Mouse (Mus musculus) kidney, postnatal 4 days (tissue): Measurements from ENCODE around the gene Itch.
"Not testable (repeated sequence)": the region's sequence is repeated elsewhere in the genome, so short reads cannot be mapped to it uniquely, and the experiment has no call there.

ENCODE experiments used
- DNase-seq, 2 experiments: peaks; one replicate each; pipeline ENCODE4 v3.0.0; 2021; ENCODE audit warnings: mixed read lengths in 2 of 2

Gene Itch

DNA sequence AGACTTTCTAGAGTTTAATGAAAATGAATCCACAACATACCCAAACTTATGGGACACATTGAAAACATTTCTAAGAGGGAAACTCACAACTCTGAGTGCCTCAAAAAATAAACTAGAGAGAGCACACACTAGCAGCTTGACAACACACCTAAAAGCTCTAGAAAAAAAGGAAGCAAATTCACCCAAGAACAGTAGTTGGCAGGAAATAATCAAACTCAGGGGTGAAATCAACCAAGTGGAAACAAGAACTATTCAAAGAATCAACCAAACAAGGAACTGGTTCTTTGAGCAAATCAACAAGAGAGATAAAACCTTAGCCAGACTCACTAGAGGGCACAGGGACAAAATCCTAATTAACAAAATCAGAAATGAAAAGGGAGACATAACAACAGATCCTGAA, 16.0 kb downstream of the Itch start:
- DNase-seq = not testable (repeated sequence)

DNA sequence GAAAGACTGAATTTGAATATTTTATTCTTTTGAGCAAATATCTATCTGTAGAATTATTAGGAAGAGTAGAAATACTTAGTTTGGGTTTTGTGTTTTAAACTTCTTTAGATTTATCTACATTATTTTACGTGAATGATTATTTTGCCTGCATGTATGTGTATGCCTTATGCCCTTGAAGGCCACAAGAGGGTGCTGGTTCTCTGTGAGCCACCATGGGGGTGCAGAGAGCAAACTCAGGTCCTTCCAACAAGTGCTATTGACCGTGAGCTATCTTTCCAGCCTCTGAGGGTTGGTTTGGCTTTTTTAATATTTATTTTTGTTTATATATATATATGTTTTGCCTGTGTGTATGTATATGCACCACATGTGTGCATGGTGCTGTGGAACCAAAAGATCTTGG, 74.1 kb downstream of the Itch start:
- DNase-seq = peak; percentile 30 to 31

DNA sequence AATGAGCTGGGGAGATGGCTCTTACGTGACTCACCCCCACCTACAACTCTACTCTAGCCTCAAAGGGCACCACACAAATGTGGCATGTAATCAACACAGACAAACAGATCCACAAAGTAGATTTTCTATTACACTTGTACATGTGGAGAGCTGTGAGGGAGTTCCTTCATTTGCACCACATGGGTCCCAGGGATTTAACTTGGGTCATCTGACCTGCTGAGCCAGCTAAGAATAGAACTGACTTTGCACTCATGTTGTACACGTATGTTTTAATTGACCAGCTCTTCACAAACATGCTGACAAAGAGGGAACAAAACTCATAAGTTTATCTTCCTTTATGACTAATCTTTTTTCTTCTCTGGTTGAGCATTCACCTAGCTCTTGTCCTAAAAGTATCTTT, 89.8 kb downstream of the Itch start:
- no peak for DNase-seq

DNA sequence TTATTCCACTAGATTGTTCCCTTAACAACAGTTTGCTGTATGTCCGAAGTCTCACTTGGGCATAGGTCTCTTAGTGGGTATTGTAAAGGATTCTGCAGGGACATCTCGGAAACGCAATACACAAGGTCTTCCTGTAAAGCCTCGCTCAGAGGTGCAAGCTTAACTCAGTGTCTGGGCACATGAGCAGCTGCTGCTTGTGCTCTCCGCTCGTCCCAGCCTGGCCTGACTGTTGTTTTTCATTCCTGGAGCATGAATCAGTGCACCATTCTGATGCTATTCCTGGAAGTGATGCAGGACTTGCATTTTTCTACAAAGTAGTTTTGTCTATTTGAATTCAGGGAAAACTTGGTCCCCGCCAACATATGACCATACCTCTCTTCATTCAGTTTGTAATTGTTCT, 91.4 kb downstream of the Itch start:
- no peak for DNase-seq

DNA sequence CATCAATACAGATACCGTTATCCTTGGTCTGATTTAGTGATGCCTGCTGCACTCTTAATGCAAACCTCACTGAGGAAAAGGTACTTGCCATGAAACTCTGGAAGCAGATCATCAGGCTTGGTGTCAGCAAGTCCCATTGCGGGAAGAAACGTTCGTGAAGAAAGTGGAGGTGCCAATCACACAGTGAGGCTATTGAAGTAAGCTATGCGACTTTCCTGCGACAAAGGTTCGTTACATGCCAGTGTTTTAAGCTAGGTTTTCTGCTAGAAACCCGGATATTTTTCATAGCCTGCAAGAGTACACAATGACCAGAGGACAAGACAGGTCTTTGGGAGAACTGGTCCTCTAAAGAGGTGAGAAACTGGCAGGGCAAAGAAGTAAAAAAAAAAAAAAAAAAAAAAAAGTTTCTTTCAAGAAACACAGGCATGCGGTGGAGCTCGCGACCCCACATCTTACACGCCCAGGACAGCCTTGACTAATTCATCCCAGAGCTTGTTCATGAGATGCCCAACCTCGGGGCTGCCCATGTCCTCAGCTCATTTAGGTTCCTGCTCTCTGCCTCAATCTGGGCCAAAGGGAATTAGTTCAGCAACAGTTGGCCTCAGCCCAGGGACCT, 102.5 kb downstream of the Itch start:
- DNase-seq = no peak

DNA sequence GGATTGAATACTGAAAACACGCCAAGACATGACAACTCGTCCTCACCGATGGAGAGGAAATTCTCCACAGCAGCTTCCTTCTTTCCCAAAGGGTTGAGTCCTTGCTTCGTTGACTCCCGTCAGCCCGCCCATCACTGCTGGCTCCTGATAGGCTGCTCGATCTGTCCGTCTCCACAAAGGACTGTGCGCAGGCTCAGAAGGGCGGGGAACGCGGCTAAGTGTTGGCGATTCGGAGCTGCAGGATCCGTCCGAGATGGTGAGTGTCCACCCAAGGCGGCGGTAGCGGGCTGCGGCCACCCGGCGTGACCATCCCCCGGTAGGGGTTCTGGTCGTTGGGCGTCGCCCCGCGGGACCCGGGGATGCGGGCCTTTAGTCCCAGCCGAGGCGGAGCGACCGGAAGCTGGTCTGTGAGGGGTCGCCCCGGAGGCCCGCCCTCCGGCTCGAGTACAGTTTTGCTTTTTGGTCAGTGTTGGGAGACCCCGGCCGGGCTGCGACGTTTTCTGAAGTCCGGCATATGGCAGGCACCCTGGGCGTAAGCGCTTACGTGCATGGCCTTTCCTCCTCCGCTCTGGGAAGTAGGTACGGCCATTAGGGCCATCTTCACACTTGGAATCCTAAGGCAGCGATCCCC, 103.2 kb downstream of the Itch start, which contains the start of gene Dynlrb1:
Dynlrb1 (plus strand) TSS at position 172 of the 631 bp plus-strand sequence.
- peak; percentile 100 for DNase-seq

DNA sequence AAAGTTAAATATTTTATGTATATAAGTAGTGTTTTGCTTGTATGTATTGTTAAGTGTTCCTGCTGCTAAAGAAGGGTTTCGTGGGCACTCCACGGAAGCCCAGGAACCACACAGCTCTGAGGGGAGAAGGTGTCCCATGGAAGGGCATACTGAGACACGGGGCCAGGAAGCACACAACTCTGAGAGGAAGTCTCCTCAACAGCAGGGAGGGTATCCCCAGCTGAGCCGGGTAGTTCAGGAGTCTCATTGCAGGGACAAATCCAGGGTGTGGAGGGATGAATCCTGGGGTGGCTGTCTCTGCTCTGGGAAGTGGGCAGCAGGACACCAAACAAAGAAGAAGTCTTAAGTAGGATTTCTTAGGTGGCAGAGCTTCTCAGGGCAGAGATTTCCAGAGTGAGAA, 104.0 kb downstream of the Itch start:
- peak in 1 of 2 experiments; percentile 16 for DNase-seq

DNA sequence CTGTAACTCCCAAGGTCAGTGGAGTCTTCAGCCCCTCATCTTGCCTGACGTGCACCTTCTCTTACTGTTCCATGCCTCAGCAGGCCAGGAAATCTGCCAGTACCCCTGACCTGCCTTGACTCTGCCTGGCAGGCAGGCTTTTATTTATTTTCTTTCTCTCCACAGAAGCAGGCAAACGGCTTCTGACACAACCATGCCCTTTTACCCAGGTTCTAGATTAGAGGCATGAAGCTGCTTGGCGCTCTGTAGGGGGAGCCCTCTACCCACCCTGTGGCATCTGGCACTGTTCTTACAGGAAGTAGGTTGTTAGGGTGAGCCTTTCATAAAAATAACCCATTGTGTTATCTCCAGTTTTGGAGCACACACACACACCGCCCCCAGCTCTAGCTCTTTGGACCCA, 107.6 kb downstream of the Itch start:
- peak in 1 of 2 experiments; percentile 35 for DNase-seq

DNA sequence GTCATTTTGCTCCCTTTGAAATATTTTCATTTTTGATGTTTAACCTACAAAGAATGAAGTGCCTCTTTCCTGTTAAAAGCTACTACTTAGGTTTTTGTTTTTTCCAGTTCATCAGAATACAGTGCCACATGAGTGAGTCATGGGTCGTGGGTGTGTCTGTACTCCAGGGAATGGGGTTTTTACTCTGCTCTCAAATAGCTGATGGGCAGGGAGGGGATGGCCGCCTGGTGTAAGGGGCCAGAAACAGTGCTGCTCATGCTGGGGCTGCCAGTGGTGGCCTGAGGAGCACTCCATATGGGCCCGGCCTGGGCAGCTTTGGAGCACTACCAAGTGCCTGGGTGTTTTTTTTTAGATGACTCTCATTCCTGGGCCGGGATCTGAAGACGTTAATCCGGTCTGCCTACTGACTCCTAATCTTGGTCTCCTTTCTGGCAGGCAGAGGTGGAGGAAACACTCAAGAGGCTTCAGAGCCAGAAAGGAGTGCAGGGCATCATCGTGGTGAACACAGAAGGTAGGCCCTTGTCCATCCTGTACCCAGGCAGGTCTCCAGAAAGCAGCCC, 109.1 kb downstream of the Itch start:
- DNase-seq = no peak

DNA sequence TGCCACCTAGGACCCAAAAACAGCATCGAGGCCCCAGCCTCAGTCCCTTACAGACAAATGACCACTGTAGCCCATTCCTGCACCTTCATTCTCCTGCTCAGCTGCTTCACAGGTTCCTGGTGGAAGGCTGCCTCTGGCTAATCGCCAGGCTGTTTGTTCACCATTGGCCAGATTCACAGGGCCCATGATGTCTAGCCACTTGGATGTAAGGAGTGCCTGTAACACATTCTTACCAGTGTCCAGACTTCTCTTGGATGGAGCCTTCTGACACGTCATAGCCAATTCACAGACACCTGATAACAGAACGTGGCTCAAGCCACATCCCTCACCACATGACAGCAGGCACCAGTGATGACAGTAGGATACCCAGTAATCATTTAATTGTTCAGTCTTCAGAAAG, 112.9 kb downstream of the Itch start:
- DNase-seq = no peak

DNA sequence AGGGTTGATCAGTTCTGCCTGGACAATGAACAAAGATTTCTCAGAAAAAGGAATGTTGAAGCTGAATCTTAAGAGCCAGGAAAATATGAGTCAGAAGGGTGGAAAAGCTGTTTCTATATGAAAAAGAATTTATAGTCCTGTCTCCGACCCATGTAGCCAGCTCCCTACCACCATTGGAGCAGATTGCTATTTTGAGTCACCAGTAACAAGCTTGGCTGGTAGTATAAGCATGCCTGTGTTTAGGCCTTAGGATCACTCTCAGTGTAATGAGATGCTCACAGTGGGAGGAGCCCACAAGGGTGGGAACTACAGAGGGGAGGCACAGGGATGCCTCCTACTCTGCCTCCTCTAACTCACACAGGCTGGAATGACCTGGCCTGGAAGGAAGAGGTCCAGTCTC, 114.9 kb downstream of the Itch start:
- DNase-seq = no peak

DNA sequence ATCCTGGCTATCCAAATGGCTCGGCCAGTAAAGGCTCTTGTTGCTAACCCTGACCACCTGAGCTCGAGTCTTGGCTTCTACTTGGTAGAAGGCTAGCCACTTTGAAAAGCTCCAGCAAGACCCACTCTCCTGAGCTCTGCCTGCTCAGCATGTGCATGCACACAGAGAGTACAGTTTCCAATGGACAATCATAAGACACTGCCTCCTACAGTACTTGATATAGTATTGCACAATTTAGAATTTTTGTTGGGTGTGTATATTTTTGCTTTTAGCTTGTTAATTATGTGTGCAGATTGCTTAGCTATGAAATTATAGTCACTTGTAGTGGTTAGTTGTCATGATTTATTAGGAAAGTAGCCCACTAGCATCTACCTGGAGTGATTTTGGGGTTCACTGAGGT, 115.4 kb downstream of the Itch start:
- DNase-seq = no peak

DNA sequence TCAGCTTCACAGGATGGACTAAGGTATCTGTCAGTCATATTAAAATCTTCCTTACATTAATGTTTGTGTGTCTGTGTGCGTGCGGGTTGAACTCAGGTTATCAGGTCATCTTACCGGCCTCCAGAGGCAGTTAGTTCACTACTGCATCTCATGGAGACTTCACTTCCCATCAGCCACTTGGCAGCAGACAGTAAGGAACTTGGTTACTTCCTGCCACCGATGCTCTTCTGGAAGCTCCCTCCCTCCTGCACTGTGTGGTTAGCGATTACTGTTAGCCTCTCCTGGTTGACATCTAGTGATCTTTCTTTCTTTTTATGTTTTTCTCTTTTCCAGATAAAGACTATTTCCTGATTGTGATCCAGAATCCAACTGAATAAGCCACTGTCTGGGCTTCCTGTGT, 116.3 kb downstream of the Itch start:
- no peak for DNase-seq

DNA sequence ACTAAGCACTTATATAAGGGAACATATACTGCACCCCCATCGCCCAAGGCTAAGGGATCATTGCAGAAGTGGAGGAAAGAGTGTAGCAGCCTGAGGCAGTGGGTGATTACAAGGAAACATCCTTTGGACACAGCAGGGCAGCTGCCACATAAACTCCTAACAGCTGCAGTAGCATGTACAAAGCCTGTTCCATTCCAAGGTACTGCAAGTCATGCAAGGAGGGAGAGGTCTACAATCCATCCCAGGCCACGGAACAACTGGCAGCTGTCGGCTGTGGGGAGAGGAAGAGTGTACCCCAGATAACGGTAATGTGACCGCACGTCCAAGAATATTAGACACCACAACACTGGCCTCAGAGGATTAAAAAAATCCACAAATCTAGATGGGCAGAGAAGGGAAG, 132.2 kb downstream of the Itch start:
- no peak for DNase-seq

DNA sequence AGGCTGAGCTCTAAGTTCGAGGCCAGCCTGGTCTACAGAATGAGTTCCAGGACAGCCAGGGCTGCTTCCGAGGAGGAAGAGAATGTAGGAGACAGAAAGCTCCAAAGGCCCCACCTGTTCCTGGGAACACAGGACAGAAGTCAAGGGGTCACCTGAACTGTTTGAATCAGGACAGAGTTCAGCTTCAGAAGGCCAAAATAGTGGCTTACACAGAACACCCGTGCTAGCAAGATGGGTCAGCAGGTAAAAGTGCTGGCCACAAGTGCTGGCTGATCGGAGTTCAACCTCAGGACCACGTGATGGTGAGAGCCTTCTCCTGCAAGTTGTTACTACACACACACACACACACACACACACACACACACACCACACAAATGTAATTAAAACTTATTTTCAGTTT, 133.6 kb downstream of the Itch start:
- no peak for DNase-seq

DNA sequence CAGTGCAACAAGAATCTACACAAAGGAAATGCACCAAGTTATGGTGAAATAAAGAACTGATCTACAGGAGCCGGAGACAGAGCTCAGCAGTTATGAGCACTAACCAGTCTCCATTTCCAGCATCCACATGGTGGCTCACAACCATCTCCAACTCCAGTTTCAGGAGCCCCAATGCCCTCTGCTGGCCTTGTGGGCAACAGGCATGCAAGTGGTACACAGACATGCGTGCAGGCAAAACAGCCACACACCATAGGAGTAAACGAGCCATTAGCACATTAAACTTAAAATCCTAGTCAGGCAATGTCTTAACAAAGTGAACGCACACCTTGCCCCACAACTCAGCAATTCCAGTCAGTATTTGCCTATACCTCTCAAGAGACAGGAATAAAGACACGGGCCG, 138.6 kb downstream of the Itch start:
- peak in 1 of 2 experiments; percentile 48 for DNase-seq

DNA sequence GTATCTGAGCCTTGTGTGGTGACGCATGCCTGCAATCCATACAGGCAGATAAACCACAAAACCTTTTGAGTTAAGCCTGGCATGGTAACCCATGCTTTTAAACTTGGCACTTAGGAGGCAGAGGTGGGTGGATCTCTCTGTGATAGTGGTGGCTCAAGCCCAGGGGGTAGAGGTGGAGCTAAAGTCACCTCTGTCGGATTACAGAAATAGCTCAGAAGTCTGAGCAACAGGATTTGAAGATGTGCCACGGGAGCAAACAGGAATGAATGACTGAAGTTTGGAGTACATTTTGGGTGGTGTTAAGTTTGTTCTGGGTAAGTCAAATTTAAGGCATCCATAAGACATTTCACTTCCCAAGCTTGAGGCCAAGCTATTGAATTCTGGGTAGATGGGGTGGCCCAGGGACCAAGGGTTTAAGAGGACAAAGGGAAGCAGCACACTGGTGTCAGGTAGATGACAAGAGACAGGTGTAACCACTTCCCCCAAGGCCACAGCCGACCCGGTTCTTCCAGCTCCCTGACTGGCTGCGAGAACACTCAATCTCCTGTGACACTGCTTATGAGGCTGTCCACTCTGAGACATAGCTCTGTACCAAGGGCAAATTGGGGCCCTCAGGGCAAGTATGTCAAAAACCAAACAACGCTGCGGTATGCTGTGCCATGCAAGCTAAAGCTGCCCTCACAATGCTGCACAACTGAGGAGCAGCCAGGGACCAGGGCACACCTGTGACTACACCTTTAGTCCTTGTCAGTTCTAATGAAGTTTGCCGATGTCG, 139.3 kb downstream of the Itch start:
- no peak for DNase-seq

DNA sequence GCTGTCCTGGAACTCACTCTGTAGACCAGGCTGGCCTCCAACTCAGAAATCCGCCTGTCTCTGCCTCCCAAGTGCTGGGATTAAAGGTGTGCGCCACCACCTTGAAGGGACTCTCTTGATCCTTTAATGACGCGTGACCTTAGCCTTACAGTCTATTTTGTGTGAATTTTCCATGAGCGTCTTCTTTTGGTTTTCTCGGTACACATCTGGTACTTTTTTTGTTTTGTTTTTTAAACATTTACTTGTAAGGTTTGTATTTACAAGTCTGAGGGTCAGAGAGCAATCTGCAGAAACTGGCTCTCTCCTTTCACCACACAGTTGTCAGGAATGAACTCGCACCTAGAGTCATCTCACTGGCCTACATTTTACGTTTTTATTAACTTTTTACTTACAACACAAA, 140.3 kb downstream of the Itch start:
- DNase-seq = no peak

DNA sequence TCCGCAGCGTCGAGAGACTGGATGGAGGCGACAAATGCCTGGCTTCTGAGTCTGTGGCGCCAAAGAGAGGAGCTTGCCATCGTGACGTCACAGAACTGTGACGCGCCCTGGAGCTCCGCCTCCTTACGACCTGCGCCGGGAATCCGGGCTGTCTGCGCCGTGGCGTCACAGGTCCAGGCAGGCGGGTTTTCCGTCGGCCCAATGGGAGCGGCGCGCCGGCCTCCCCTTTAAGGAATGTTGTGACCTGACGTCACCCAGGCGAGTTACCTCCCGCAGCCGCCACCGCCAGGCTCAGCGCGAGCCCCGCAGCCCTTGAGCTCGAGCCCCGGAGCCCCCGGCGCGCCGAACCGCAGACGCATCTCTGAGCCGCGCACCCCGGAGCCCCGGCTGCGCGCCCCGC, 142.9 kb downstream of the Itch start, which contains the start of gene Map1lc3a:
Map1lc3a (plus strand) TSS at position 103 of the 400 bp plus-strand sequence.
- DNase-seq = peak; percentile 98
